Comparison of ENCODE assay signal across 8 mouse cellular contexts in the genomic region with DNA sequence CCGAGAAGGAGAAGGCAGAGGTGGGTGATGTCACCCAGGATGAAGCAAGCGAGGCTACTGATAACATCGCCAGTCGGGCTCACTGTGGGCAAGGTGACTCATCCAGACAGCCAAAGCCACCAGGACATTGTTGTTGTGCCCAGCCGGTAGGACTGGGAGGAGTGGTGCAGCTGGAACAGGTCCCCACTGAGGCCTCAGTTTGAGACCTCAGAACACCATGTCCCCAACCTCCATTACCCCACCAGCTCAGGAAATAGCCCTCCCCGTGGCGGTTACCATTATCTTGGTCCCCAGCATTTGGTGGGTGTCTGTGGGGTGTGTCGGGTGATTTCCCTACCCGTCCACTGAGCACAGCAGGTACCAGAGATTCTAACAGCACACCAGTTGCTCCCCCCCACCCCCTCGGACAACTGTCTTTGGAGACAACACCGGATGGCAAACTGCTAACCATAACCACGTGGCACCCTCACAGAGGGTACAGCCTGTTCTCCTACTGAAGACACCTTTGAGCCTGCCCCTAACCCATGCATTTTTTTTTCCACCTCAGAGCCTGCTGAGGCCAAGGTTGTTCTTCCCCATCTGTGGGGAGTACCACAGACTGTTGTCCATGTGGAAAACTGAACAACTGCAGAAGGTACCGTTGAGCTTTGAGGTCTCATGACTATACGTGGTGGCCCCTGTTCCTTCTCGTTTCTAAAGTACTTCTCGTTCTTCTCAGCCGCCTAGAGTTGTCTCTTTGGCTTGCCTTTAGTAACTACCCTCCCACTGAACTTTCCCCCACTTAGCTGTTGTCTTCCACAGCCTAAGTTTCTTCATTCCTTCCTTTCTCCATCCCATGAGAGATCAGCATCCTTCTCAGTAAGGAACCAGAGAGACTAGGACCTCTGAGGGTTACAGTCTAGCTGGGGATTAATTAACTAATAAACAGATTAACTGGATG.
DNase-seq lines count a peak whose midpoint lies in the region.

No protein-coding gene starts in this region.

- DNase-seq in adrenal gland, adult (ENCODE audit: inconsistent age in 2 of 2, low spot score in 1 of 2) = peak; percentile 88 to 91
- no peak for DNase-seq in adrenal gland, postnatal 4 days (ENCODE audit: low spot score in 2 of 2)
- peak; percentile 85 for DNase-seq in adrenal gland, adult 2 months
- peak; percentile 76 for DNase-seq in liver
- DNase-seq in spleen, postnatal 10 days (ENCODE audit: low spot score in 2 of 2) = peak; percentile 59 to 76
- no peak for DNase-seq in right cerebral cortex, postnatal 4 days
- DNase-seq in kidney, postnatal 25 days = no peak
- no peak for DNase-seq in layer of hippocampus, postnatal 25 days (ENCODE audit: extremely low spot score in 1 of 2, low spot score in 1 of 2)

Comparison
In these comparisons a context has a peak if more than half of its experiments do, and no peak if none do; other contexts are left out.
1. DNase-seq: peak in adrenal gland, adult (2 of 2), adrenal gland, adult 2 months (single experiment), liver (single experiment) and spleen, postnatal 10 days (2 of 2); none in adrenal gland, postnatal 4 days (0 of 2), right cerebral cortex, postnatal 4 days (single experiment), kidney, postnatal 25 days (0 of 2) and layer of hippocampus, postnatal 25 days (0 of 2).